Mouse (Mus musculus) stomach, embryonic 14.5 days (tissue): ENCODE data around the gene Nudcd3. TPM values are rescaled to one million over a fixed set of nuclear protein-coding genes. Genes with fewer than 3 reads are reported as not detected.

Experiments used
- ATAC-seq: fragments of 200-750 bp; cut with Nextera tagmentation; 2 replicates; pipeline ENCODE4 v1.8.0; 2017; ENCODE audit warnings: low read depth, moderate TSS enrichment; ENCODE audit not compliant: insufficient number of reproducible peaks, insufficient read depth, low FRiP score
- H3K27ac ChIP-seq: fragments of 300-500 bp; sonication (generic); 2 replicates; pipeline ENCODE4 v1.5.1; 2014; ENCODE audit warnings: mild to moderate bottlenecking, low read length, moderate library complexity, mixed read lengths
- H3K27me3 ChIP-seq: fragments of 300-500 bp; sonication (generic); 2 replicates; pipeline ENCODE4 v1.6.1; 2014; ENCODE audit warnings: low read length, control low read depth, mixed read lengths; ENCODE audit not compliant: control insufficient read depth, insufficient read depth
- H3K36me3 ChIP-seq: fragments of 300-500 bp; sonication (generic); 2 replicates; pipeline ENCODE4 v1.6.1; 2014; ENCODE audit warnings: mild to moderate bottlenecking, control low read depth, low read length, moderate library complexity, mixed read lengths; ENCODE audit not compliant: control insufficient read depth, insufficient read depth
- H3K4me1 ChIP-seq: fragments of 300-500 bp; sonication (generic); 2 replicates; pipeline ENCODE4 v1.6.1; 2014; ENCODE audit warnings: low read length, control low read depth, mixed read lengths; ENCODE audit not compliant: control insufficient read depth, insufficient read depth
- H3K4me2 ChIP-seq: fragments of 300-500 bp; sonication (generic); replicated peaks from 2 replicates; pipeline ENCODE4 v1.6.1; 2014; ENCODE audit warnings: low read depth, low read length, control low read depth
- H3K4me3 ChIP-seq: fragments of 300-500 bp; sonication (generic); 2 replicates; pipeline ENCODE4 v1.5.1; 2014; ENCODE audit warnings: low read depth, low read length, control low read depth
- H3K9ac ChIP-seq: fragments of 300-500 bp; sonication (generic); replicated peaks from 2 replicates; pipeline ENCODE4 v1.6.1; 2014; ENCODE audit warnings: low read depth, mild to moderate bottlenecking, control low read depth, low read length, moderate library complexity, mixed read lengths
- H3K9me3 ChIP-seq: fragments of 300-500 bp; sonication (generic); 2 replicates; pipeline ENCODE4 v1.6.1; 2016; ENCODE audit warnings: low read depth, low read length, control low read depth; ENCODE audit not compliant: control insufficient read depth
- WGBS: fragments of 180-500 bp; shearing (Covaris S2); extraction: QIAGEN DNeasy Blood & Tissue Kit; methylation state at CpG from one replicate; pipeline ENCODE4 v1.1.7; 2014; 5-methylcytosine and 5-hydroxymethylcytosine counted together
- polyA plus RNA-seq: library from polyadenylated mRNA; unstranded; fragments of >200 nt; fragmentation: Nextera tagmentation; extraction: Ambion mirVana; gene quantifications from 2 replicates; pipeline ENCODE4 v1.2.1, GENCODE M21; 2014

Gene Nudcd3
- polyA plus RNA-seq, 1 experiment from 2014 or later: 42.0 TPM

DNA sequence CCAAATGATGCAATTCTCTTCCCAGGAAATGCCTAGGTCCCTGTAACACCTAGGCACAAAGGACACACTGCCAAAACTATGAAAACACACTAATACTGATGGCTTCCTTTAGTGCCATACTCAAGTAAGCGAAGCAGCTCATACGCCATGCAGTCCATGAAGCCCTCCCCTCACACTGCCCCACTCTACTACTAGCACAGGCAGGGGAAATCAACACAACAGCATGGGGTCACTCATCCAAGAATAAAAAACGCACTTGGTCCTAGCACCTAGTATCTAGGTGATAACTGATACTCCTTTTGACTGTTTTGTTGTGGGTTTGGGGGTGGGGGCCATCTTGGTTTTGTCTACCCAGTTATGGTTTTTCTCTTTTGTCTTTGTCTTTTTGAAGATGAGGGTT is 12.8 kb downstream of the Nudcd3 start:
- H3K4me2 ChIP-seq: no peak overlapping the region
- WGBS: 79% methylated on average over 3 of the region's 3 CpGs
- no peak; the same call in 1 of the 2 replicates for ATAC-seq

DNA sequence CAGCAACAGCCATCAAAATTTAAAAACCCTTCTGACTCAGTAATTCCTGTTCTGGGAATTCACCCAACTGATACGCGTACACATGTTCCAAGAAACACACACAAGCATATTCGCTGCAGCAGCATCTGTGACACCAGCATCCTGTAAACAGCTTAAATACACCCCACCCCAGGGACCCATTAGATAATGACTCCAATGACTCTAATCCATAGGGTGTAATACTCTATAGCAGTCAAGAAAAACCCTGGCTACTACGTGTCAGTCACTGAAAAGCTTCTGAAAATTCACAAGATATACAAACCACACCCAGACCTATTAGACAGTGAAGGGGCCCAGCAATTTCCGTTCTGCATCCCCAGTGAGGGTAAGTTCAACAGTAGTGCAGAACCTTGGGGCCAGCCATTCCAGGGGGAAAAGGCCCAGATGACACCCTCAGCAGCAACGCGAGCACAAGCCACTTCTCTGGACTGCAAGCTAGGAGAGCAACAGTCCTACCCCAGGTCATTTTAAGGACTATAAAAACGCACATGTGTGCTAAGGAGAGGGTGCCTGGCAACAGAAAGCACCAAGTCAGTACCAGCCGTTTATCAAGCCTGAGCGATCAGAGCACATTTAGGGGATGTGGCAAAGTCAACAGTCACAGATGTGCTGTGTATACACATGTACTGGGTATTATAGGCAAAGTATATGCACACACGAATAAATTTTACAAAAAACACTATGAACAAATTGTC is 15.8 kb downstream of the Nudcd3 start:
- H3K9ac ChIP-seq: no peak overlapping the region
- ATAC-seq: no peak
- H3K4me1 ChIP-seq: peaks cover 7% of the 10 kb centered on the region
- H3K27ac ChIP-seq: no peak overlapping the region
- WGBS: 66% methylated on average over 11 of the region's 11 CpGs
- no peaks in the 10 kb centered on the region for H3K9me3 ChIP-seq
- no peak overlapping the region for H3K4me2 ChIP-seq
- H3K4me3 ChIP-seq: no peak overlapping the region
- H3K36me3 ChIP-seq: no peaks in the 10 kb centered on the region
- H3K27me3 ChIP-seq: no peaks in the 10 kb centered on the region

More for the DNA sequence above, 12.8 kb downstream of the Nudcd3 start:
- H3K9me3 ChIP-seq: no peaks in the 10 kb centered on the region
- no peak overlapping the region for H3K4me3 ChIP-seq
- H3K9ac ChIP-seq: no peak overlapping the region
- 0 out of 2 replicates have a peak, but pooled peaks cover 8% of the 10 kb centered on the region for H3K36me3 ChIP-seq
- H3K27me3 ChIP-seq: no peaks in the 10 kb centered on the region
- no peak overlapping the region for H3K27ac ChIP-seq
- peaks cover 3% of the 10 kb centered on the region; the same call in 1 of the 2 replicates for H3K4me1 ChIP-seq

DNA sequence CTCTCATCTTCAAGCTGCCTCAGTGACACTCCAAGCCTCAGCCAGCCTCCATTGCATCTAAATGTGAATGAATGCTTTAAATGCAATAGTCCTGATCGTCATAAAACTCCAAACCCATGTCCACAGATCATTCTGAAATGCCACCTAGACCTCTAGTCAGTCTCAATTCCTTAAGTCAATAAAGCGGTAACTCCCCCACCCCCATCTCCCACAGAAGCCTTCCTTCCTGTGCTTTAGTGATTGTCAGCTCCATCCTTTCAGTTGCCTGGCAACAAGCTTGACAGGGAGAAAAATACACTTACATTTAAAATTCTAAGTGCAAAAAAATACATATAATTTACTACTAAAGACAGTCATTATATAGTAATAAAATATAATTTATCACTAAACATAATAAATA is 17.0 kb downstream of the Nudcd3 start:
- no peak overlapping the region for H3K4me2 ChIP-seq
- 80% methylated on average over 2 of the region's 2 CpGs for WGBS
- no peak overlapping the region for H3K27ac ChIP-seq
- H3K4me3 ChIP-seq: no peak overlapping the region
- no peak overlapping the region for H3K9ac ChIP-seq
- no peaks in the 10 kb centered on the region for H3K36me3 ChIP-seq
- H3K27me3 ChIP-seq: no peaks in the 10 kb centered on the region
- H3K9me3 ChIP-seq: no peaks in the 10 kb centered on the region
- H3K4me1 ChIP-seq: peaks cover 16% of the 10 kb centered on the region
- no peak for ATAC-seq

DNA sequence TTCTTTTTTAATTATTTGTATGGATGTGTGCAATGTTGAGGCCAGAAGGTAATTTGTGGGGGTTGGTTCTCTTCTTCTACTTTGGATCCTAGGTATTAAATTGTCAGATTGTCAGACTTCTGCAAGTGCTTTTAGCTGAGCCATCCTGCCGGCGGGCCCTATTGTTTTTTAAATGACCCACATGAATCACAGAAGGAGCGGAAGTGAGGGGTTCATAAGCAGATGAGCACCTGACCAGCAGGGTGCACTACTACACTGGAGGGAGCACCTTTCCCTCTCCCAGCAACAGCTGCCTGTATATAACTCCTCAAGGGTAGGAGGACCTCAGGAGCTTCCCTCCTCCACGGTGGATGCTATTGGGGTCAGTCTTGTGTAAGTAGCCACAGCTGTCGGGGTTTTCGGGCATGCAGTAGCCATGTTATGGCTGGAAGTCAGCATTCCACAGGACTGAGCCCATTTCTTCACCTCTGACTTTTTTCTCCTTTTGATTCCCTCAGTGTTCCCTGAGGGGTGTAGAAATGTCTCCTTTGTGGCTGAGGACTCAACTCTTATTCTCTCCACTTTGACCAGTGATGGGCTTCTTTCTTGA is 19.3 kb downstream of the Nudcd3 start:
- Histone ChIP-seq H3K36me3 (no peaks in the 10 kb centered on the region), H3K4me1 (peaks cover 16% of the 10 kb centered on the region), H3K4me2 (no peak overlapping the region), H3K27ac (no peak overlapping the region), H3K9ac (no peak overlapping the region), H3K27me3 (no peaks in the 10 kb centered on the region), H3K9me3 (no peaks in the 10 kb centered on the region), H3K4me3 (no peak overlapping the region)
- 61% methylated on average over 6 of the region's 6 CpGs for WGBS
- ATAC-seq: no peak

DNA sequence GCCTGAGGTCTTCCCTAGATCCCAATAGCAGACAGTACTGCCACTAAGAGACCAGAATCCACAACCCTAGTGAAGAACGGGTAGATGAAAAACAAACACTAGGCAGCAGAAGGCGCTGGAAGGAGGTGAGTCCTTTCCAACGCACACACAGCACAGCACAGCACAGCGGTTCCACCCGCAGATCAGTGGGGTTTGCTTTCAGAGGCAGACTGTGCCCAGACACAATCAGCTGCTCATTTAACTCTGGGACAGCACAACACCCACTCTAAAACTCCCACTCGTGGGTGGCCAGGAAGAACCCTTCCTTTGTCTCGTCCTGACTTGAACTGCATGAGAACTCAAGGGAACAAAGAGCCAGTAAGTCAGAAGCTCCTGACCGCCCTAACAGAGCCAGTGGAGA is 21.0 kb downstream of the Nudcd3 start:
- H3K4me1 ChIP-seq: peaks cover 13% of the 10 kb centered on the region; the same call in 1 of the 2 replicates
- no peak overlapping the region; the same call in 1 of the 2 replicates for H3K27ac ChIP-seq
- no peaks in the 10 kb centered on the region for H3K9me3 ChIP-seq
- no peak overlapping the region for H3K4me3 ChIP-seq
- H3K9ac ChIP-seq: no peak overlapping the region
- no peak for ATAC-seq
- no peaks in the 10 kb centered on the region for H3K36me3 ChIP-seq
- H3K4me2 ChIP-seq: no peak overlapping the region
- no peaks in the 10 kb centered on the region for H3K27me3 ChIP-seq
- WGBS: 21% methylated on average over 8 of the region's 8 CpGs

DNA sequence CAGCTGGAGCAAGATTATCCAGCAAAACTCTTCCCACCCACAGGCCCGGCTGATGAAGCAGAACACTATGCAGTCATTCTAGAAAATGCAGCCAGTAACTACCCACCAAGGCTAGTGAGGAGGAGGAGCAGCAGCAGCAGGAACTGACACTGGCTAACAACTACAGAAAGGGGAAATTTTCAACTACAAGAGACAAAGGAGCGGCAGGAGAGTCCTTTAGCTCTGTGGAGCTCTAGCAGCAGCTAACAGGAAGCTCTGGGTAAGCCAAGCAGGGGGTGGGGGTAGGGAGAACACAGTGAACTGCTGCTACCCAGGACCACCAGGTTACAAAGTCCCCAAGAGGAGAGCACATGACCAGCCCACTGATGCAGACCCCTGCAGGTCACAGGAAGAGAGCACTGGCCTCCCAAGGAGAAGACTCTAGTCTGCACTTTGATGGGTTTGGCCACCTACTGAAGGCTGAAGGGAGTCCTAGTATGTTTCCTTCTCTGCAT is 21.5 kb downstream of the Nudcd3 start:
- Histone ChIP-seq H3K9me3 (no peaks in the 10 kb centered on the region), H3K4me1 (peaks cover 13% of the 10 kb centered on the region; the same call in 1 of the 2 replicates), H3K36me3 (no peaks in the 10 kb centered on the region), H3K4me2 (no peak overlapping the region), H3K9ac (no peak overlapping the region), H3K27me3 (no peaks in the 10 kb centered on the region), H3K27ac (no peak overlapping the region; the same call in 1 of the 2 replicates), H3K4me3 (no peak overlapping the region)
- ATAC-seq: no peak
- 28% methylated on average over 2 of the region's 2 CpGs for WGBS

DNA sequence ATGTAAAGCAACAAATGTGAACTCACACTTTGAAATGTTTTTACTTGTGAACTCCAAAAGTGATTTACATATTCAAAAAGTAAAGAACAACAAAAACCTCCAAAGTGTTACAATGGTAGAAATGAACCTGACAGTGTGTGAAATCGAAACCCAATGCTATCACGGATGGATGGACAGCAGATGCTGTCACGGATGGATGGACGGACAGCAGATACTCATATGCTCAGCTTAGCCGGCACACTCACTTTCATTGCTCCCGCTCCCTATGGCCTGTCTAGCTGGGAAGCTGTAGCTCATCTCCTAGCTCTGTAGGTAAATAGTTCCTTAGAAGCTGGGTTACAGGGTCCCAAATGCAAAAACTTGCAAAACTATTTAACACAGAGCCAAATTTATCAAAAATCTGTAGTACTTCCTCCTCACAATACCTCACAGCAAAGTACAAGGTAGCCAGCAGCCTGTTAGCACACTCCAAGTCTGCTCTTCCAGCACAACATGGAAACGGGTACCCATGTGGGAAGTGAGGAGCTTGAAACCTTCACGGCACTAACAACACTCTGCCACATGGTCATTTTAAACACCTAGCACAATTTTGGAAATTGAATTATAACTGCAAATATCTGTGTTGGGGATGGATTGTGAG is 22.3 kb downstream of the Nudcd3 start:
- 77% methylated on average over 8 of the region's 8 CpGs for WGBS
- ATAC-seq: no peak

DNA sequence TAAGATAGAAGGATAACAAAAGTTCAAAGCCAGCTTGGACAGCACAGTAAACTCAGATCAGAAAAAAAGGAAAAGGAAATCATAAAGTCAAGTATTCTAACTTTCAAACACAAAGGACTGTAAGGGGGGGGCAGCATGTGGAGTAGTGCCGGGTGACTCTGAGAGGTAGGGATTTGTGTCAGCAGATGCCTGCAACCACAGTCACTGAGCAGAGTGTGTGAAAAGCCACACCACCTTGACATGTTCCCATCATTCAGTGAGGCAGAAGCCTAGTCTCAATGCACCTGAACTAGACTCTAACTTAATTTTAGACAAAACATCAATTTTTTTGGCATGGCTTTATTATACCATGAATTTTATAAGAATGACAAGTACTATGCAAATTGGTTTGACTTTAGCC is 24.7 kb downstream of the Nudcd3 start:
- Histone ChIP-seq H3K27me3 (no peaks in the 10 kb centered on the region), H3K4me1 (peaks cover 13% of the 10 kb centered on the region; the same call in 1 of the 2 replicates), H3K4me3 (no peak overlapping the region), H3K9ac (no peak overlapping the region), H3K4me2 (no peak overlapping the region), H3K27ac (no peak overlapping the region), H3K9me3 (no peaks in the 10 kb centered on the region), H3K36me3 (no peaks in the 10 kb centered on the region)
- WGBS: 47% methylated on average over 1 of the region's 1 CpGs
- ATAC-seq: no peak

More for the DNA sequence above, 22.3 kb downstream of the Nudcd3 start:
- Histone ChIP-seq H3K27ac (no peak overlapping the region), H3K9ac (no peak overlapping the region), H3K27me3 (no peaks in the 10 kb centered on the region), H3K4me1 (peaks cover 13% of the 10 kb centered on the region; the same call in 1 of the 2 replicates), H3K4me3 (no peak overlapping the region), H3K36me3 (no peaks in the 10 kb centered on the region), H3K4me2 (no peak overlapping the region), H3K9me3 (no peaks in the 10 kb centered on the region)
